15 mouse cellular contexts compared by ENCODE assay signal in genomic region chr3:88202986-88203385, GRCm38 (mm10). TPM values are rescaled to one million over a fixed set of nuclear protein-coding genes. Genes with fewer than 3 reads are reported as not detected.
DNase-seq lines count a peak whose midpoint lies in the region; ATAC-seq and TF ChIP-seq lines count a peak whose summit lies in the region.
"Had no signal": no experiment of that assay in that cellular context is flagged by ENCODE, and none has a peak within 500 bp of the region (broad histone marks: within the 10 kb centered on the region; RNA-seq: fewer than 3 reads in every experiment).

No protein-coding gene starts in this region.

- peak overlapping the region; percentile 57 for H3K27ac ChIP-seq in cortical plate, adult 2 months (ENCODE audit: insufficient read depth, low read length)
- H3K27ac ChIP-seq in hindbrain, embryonic 11.5 days (ENCODE audit: low read depth, low read length) = peak overlapping the region; percentile 97
- H3K27ac ChIP-seq: liver, embryonic 13.5 days had no signal

- WGBS in hindbrain, embryonic 11.5 days = 4% methylated on average over 6 of the region's 6 CpGs

- H3K4me2 ChIP-seq in hindbrain, embryonic 11.5 days (replicated peaks; ENCODE audit: low read depth, low read length) = peak overlapping the region; percentile 15; the same call in 1 of the 2 replicates
- H3K4me2 ChIP-seq: liver, embryonic 13.5 days had no signal

- no peak for TF ChIP-seq CTCF in cortical plate, adult 2 months (IDR thresholded peaks at IDR 0.05; ENCODE audit: extremely low read depth, insufficient read depth, low read length)

- no peaks in the 10 kb centered on the region for H3K36me3 ChIP-seq in hindbrain, embryonic 11.5 days (ENCODE audit: control insufficient read depth, insufficient read depth, low read length)
- H3K36me3 ChIP-seq: liver, embryonic 13.5 days had no signal

- H3K9me3 ChIP-seq in hindbrain, embryonic 11.5 days (ENCODE audit: control insufficient read depth, low read length) = no peaks in the 10 kb centered on the region
- H3K9me3 ChIP-seq: liver, embryonic 13.5 days had no signal

- intact Hi-C loops in heart, postnatal 25 days (cut with DNase I) = no loop called here

- H3K4me3 ChIP-seq in cortical plate, adult 2 months (ENCODE audit: insufficient read depth, low read length) = no peak overlapping the region
- H3K4me3 ChIP-seq in hindbrain, embryonic 11.5 days (ENCODE audit: low read depth, low read length) = no peak overlapping the region
- H3K4me3 ChIP-seq: liver, embryonic 13.5 days had no signal

- peaks cover 63% of the 10 kb centered on the region for H3K27me3 ChIP-seq in hindbrain, embryonic 11.5 days (ENCODE audit: control insufficient read depth, insufficient read depth, low read length)

- peak overlapping the region; percentile 42; the same call in 1 of the 2 replicates for H3K9ac ChIP-seq in hindbrain, embryonic 11.5 days (ENCODE audit: low read depth, low read length)
- H3K9ac ChIP-seq: liver, embryonic 13.5 days had no signal

- H3K4me1 ChIP-seq in cortical plate, adult 2 months (ENCODE audit: control insufficient read depth, insufficient read depth, low read length) = peaks cover 4% of the 10 kb centered on the region; the same call in 1 of the 2 replicates
- H3K4me1 ChIP-seq in hindbrain, embryonic 11.5 days (replicated peaks; ENCODE audit: control insufficient read depth, insufficient read depth, low read length) = peaks cover 24% of the 10 kb centered on the region

- peak; percentile 34 for DNase-seq in cerebellum, adult 9-10 months
- peak; percentile 41 for DNase-seq in hindbrain, embryonic 11.5 days (ENCODE audit: low spot score)
- peak; percentile 26 for DNase-seq in neural tube, embryonic 10.5 days (ENCODE audit: extremely low spot score, low spot score)
- no peak for DNase-seq in heart, adult 11 months
- DNase-seq in testis, postnatal 14 days (ENCODE audit: low spot score) = no peak
- DNase-seq in heart, postnatal 25 days (ENCODE audit: low spot score) = no peak
- DNase-seq: adrenal gland, postnatal 14 days; heart, adult 18-20 months; heart, postnatal 14 days; kidney, adult 2 months; liver, embryonic 13.5 days; lung, postnatal 14 days had no signal

- no peak for TF ChIP-seq POLR2A in cortical plate, adult 2 months (IDR thresholded peaks at IDR 0.05; ENCODE audit: extremely low read depth, insufficient read depth, low read length)

- no peak for ATAC-seq in cerebellum, adult (ENCODE audit: insufficient number of reproducible peaks, low FRiP score, low TSS enrichment)
- no peak for ATAC-seq in hindbrain, embryonic 11.5 days (ENCODE audit: low FRiP score)

RNA-seq across cellular contexts. Expression of gene Rhbg, which starts 51.5 kb away (rescaled TPM):
- polyA plus RNA-seq in cortical plate, adult 2 months (2012; rRNA removed) = not detected in 2 replicates
- polyA plus RNA-seq in hindbrain, embryonic 11.5 days (2014; fragmentation: Nextera tagmentation; extraction: Ambion mirVana) = 0.13 and 0.25 TPM in 2 replicates
- total RNA-seq in heart, postnatal 25 days (2021) = not detected
- total RNA-seq: heart, postnatal 14 days; monocyte, adult 5-6 weeks had no signal

Comparison
In these comparisons a context has a peak if more than half of its experiments do, and no peak if none do; other contexts are left out.
1. DNase-seq: peak in cerebellum, adult 9-10 months (single experiment), hindbrain, embryonic 11.5 days (single experiment) and neural tube, embryonic 10.5 days (single experiment); none in heart, adult 11 months (single experiment), testis, postnatal 14 days (single experiment) and heart, postnatal 25 days (single experiment).